Mouse (Mus musculus) liver, embryonic 11.5 days (tissue): ENCODE measurements around the gene Nubp2. TPM values are rescaled to one million over a fixed set of nuclear protein-coding genes. Genes with fewer than 3 reads are reported as not detected.

Source experiments
- ATAC-seq: fragments of 200-750 bp; cut with Nextera tagmentation; replicated peaks from 2 replicates; pipeline ENCODE4 v1.8.0; 2017; ENCODE audit warnings: moderate number of reproducible peaks, mild to moderate bottlenecking, moderate TSS enrichment, moderate library complexity; ENCODE audit not compliant: low FRiP score
- DNase-seq: peaks from one replicate; pipeline ENCODE4 v3.0.0-alpha.2; 2017; ENCODE audit warnings: low spot score
- H3K27ac ChIP-seq: fragments of 300-500 bp; sonication (generic); 2 replicates; pipeline ENCODE4 v1.5.1; 2014; ENCODE audit warnings: mild to moderate bottlenecking, low read depth, low read length, control low read depth
- H3K27me3 ChIP-seq: fragments of 300-500 bp; sonication (generic); replicated peaks from 2 replicates; pipeline ENCODE4 v1.6.1; 2014; ENCODE audit warnings: low read length, mixed read lengths; ENCODE audit not compliant: control insufficient read depth, insufficient read depth
- H3K36me3 ChIP-seq: fragments of 300-500 bp; sonication (generic); 2 replicates; pipeline ENCODE4 v1.6.1; 2014; ENCODE audit warnings: mild to moderate bottlenecking, low read length, moderate library complexity, mixed read lengths; ENCODE audit not compliant: control insufficient read depth, insufficient read depth
- H3K4me1 ChIP-seq: fragments of 300-500 bp; sonication (generic); replicated peaks from 2 replicates; pipeline ENCODE4 v1.6.1; 2014; ENCODE audit warnings: low read length, mixed read lengths; ENCODE audit not compliant: control insufficient read depth, insufficient read depth
- H3K4me2 ChIP-seq: fragments of 300-500 bp; sonication (generic); 2 replicates; pipeline ENCODE4 v1.6.1; 2014; ENCODE audit warnings: mild to moderate bottlenecking, control low read depth, moderate library complexity
- H3K4me3 ChIP-seq: fragments of 300-500 bp; sonication (generic); 2 replicates; pipeline ENCODE4 v1.5.1; 2014; ENCODE audit warnings: low read depth, low read length, control low read depth
- H3K9ac ChIP-seq: fragments of 300-500 bp; sonication (generic); 2 replicates; pipeline ENCODE4 v1.6.1; 2014; ENCODE audit warnings: low read depth, low read length, control low read depth
- H3K9me3 ChIP-seq: fragments of 300-500 bp; sonication (generic); 2 replicates; pipeline ENCODE4 v1.6.1; 2016; ENCODE audit warnings: low read length, inconsistent platforms, mixed read lengths; ENCODE audit not compliant: control insufficient read depth
- WGBS: fragments of 180-500 bp; shearing (Covaris S2); extraction: QIAGEN DNeasy Blood & Tissue Kit; methylation state at CpG from one replicate; pipeline ENCODE4 v1.1.7; 2014; 5-methylcytosine and 5-hydroxymethylcytosine counted together
- polyA plus RNA-seq: library from polyadenylated mRNA; unstranded; fragments of >200 nt; fragmentation: Nextera tagmentation; extraction: Ambion mirVana; gene quantifications from 2 replicates; pipeline ENCODE4 v1.2.1, GENCODE M21; 2014

Nubp2 gene
- polyA plus RNA-seq, 1 experiment from 2014 or later, result 123 TPM

DNA sequence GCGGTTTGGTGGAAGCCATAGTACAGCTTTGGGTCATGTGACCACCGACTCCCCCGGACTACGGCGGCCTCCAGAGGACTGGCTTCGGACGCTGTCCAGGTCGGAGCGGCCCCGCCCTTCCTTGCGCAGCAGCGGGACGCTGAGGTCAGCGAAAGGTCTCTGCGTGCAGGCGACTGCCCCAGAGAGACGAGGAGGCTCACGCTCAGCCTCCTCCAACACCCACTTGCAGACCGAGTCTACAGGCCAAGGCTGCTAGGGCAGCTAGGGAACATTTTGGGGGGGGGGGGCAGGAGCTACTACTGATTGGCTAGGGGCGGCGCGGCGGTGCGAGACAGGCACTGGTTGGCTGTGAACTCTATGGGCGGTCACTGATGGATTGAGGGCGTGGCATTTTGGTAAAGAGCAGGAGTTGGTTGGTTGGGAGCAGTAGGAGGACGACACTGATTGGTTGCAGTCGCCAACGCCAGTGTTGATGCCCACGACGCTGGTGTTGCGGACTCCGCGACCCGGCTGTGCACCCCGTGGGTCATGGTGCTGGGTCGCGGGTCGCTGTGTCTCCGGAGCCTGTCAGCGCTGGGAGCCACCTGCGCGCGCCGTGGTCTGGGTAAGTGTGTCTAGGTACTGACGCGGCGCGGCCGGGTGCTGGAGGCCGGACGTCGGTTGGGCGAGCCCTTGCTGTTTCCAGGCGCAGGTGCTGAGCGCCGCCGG, 35.9 kb downstream of the Nubp2 start, which contains the start of gene Fahd1:
Gene Fahd1 (minus strand): TSS at position 300 of the 708 bp plus-strand sequence.
- WGBS, result under 1% methylated on average over 58 of the region's 58 CpGs
- H3K4me1 ChIP-seq, result peaks cover 9% of the 10 kb centered on the region
- peak within 1 kb of the TSS; percentile 89 for H3K4me2 ChIP-seq
- H3K27ac ChIP-seq, result peak within 1 kb of the TSS; percentile 98
- ATAC-seq, result peak; percentile 95
- peak within 1 kb of the TSS; percentile 99 for H3K9ac ChIP-seq
- H3K27me3 ChIP-seq, result no peaks in the 10 kb centered on the region; the same call in 1 of the 2 replicates
- peak within 1 kb of the TSS; percentile 88 for H3K4me3 ChIP-seq
- peaks cover 10% of the 10 kb centered on the region; the same call in 1 of the 2 replicates for H3K36me3 ChIP-seq
- no peaks in the 10 kb centered on the region for H3K9me3 ChIP-seq
- peak; percentile 97 for DNase-seq

DNA sequence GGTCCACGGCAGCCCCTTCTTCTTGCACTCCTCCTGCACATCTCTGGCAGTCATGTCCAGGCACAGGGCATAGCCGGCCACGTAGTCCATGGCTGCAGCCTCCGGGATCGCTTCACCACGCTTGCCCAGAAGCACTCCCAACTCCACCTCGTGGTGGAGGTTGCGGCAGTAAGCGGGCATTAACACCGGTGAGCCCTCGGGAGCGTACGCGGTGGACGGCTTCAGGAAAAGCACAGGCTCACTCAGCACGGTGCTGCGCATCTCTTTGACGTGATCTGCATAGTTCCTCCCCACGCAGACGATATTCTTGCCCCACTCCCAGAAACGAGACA, 36.5 kb downstream of the Nubp2 start:
- H3K9me3 ChIP-seq, result no peaks in the 10 kb centered on the region
- ATAC-seq, result peak; percentile 33
- peak overlapping the region; percentile 84 for H3K4me2 ChIP-seq
- peaks cover 9% of the 10 kb centered on the region for H3K4me1 ChIP-seq
- H3K36me3 ChIP-seq, result peaks cover 10% of the 10 kb centered on the region; the same call in 1 of the 2 replicates
- peak overlapping the region; percentile 99 for H3K9ac ChIP-seq
- H3K4me3 ChIP-seq, result peak overlapping the region; percentile 88
- no peak for DNase-seq
- WGBS, result under 1% methylated on average over 21 of the region's 21 CpGs
- peak overlapping the region; percentile 98 for H3K27ac ChIP-seq
- H3K27me3 ChIP-seq, result no peaks in the 10 kb centered on the region; the same call in 1 of the 2 replicates

DNA sequence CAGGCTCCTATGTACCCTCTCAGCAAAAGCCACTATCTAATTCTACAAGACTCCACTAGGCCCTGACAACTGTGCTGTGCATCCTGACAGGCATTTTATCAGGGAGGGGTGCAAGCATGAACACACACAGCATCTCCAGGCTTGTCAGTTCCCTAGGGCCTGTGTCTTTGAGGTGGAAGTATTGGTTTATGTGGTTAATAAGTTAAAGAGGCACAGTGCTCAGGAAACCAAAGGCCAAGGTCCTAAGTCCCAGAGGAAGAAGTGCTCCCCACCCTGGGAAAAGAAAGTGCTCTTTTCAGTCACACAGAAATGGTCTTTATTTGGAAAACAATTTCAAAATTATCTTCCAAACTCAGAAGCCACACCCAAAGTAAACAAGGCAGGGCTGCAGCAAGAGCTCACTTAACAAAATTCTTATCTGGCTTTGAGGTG, 37.5 kb downstream of the Nubp2 start:
- Histone ChIP-seq H3K9ac (peak overlapping the region; percentile 55), H3K27me3 (no peaks in the 10 kb centered on the region; the same call in 1 of the 2 replicates)

GRCm38 (mm10) chr17:24847386-24847785, 38.8 kb downstream of the Nubp2 start:
- H3K4me2 ChIP-seq, result peak overlapping the region; percentile 46
- no peak for ATAC-seq

More for the DNA sequence above, 37.5 kb downstream of the Nubp2 start:
- peaks cover 9% of the 10 kb centered on the region for H3K4me1 ChIP-seq
- H3K4me2 ChIP-seq, result peak overlapping the region; percentile 84
- peak overlapping the region; percentile 88 for H3K4me3 ChIP-seq
- peaks cover 5% of the 10 kb centered on the region; the same call in 1 of the 2 replicates for H3K36me3 ChIP-seq
- no peaks in the 10 kb centered on the region for H3K9me3 ChIP-seq
- H3K27ac ChIP-seq, result peak overlapping the region; percentile 98
- DNase-seq (no peak), ATAC-seq (peak; percentile 75)

DNA sequence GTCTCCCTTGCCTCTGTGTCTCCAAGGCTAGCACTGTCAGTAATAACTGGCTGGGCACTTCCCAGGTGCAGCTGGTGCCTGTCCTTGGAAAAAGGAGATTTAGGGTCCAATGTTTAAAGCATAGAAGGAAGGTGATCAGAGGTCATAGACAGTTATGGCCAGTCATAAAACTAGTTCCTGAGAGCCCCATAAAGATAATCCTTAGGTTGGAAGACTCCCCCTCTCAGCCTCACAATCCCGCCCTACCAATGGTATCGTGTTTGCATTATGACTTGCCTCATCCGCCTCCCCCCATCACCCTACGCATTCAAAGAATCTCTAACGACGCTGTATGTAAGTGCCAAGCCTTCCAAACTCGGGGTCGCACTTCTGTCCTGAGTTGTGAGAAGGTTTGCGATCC, 41.6 kb downstream of the Nubp2 start:
- Histone ChIP-seq H3K36me3 (no peaks in the 10 kb centered on the region), H3K4me2 (no peak overlapping the region), H3K4me3 (no peak overlapping the region), H3K9me3 (no peaks in the 10 kb centered on the region), H3K4me1 (0 out of 2 replicates have a peak, but pooled peaks cover 2% of the 10 kb centered on the region), H3K9ac (no peak overlapping the region), H3K27ac (no peak overlapping the region), H3K27me3 (no peaks in the 10 kb centered on the region)
- WGBS, result 45% methylated on average over 9 of the region's 9 CpGs
- DNase-seq (no peak), ATAC-seq (no peak)

More at GRCm38 (mm10) chr17:24847386-24847785, 38.8 kb downstream of the Nubp2 start:
- no peaks in the 10 kb centered on the region for H3K9me3 ChIP-seq
- H3K27ac ChIP-seq, result no peak overlapping the region
- WGBS, result 98% methylated on average over 1 of the region's 1 CpGs
- H3K27me3 ChIP-seq, result no peaks in the 10 kb centered on the region; the same call in 1 of the 2 replicates
- DNase-seq, result no peak
- H3K4me1 ChIP-seq, result peaks cover 9% of the 10 kb centered on the region
- no peaks in the 10 kb centered on the region for H3K36me3 ChIP-seq
- no peak overlapping the region for H3K9ac ChIP-seq
- H3K4me3 ChIP-seq, result peak overlapping the region; percentile 13; the same call in 1 of the 2 replicates

DNA sequence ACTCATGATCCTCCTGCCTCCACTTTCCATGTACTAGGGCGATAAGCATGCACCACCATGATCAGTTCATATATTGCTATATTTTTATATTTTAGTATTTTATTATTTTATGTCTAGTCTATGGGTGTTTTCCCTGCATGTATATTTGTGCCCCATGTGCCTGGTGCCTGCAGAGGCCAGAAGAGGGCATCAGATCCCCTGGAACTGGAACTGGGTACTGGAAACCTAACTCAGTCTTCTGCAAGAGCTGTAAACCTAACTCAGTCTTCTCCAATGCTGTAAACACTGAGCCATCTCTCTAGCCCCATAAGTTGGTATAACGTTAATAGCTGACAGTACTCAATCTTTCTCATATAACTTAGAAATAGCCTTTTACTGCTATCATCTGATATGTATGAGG, 43.5 kb downstream of the Nubp2 start:
- Histone ChIP-seq H3K36me3 (no peaks in the 10 kb centered on the region), H3K27ac (no peak overlapping the region), H3K9ac (no peak overlapping the region), H3K27me3 (no peaks in the 10 kb centered on the region), H3K4me3 (no peak overlapping the region), H3K9me3 (no peaks in the 10 kb centered on the region), H3K4me1 (no peaks in the 10 kb centered on the region), H3K4me2 (no peak overlapping the region)
- DNase-seq (no peak), ATAC-seq (no peak)
- 46% methylated on average over 2 of the region's 2 CpGs for WGBS

DNA sequence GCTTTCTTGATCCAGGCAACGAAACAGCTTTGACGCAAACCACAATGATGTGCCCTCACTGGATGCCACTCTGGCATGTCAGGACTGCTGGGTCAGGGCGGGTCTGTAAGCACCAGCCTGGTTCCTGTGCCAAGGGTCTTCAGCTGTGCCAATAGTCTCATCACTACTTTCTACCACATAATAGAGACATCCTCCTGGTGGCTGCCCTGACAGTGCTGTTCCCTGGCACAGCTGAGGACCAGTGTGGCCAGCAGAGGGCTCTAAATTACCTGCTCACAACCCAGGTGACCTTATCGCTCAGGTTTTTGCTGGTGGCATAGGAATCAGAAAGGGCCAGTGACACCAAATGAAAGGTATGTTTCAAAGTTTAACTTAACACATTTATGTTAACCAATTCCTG, 45.0 kb downstream of the Nubp2 start:
- H3K4me3 ChIP-seq, result no peak overlapping the region
- H3K27ac ChIP-seq, result no peak overlapping the region
- H3K9me3 ChIP-seq, result no peaks in the 10 kb centered on the region
- no peaks in the 10 kb centered on the region for H3K4me1 ChIP-seq
- no peak overlapping the region for H3K9ac ChIP-seq
- H3K36me3 ChIP-seq, result no peaks in the 10 kb centered on the region
- H3K27me3 ChIP-seq, result no peaks in the 10 kb centered on the region
- WGBS, result 58% methylated on average over 4 of the region's 4 CpGs
- ATAC-seq, result no peak
- H3K4me2 ChIP-seq, result no peak overlapping the region
- no peak for DNase-seq

DNA sequence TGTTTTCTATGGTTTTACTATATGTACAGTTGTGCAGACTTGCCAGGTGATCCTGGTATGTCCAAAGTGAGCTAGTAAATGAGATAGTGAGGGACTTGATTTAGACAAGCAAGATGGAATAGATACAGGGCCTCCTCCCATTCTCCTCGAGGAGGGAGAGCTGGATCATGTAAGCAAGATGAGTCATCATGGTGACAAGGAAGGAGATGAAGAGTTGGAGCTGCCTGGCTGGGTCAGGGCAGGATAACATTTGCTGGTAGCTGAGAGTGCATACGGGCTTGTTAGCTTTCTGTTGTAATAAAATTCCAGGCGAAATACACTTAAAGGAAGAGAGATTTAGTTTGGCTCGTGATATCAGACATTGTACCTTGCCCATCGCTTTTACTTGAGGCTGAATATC, 45.8 kb downstream of the Nubp2 start:
- no peak overlapping the region for H3K9ac ChIP-seq
- no peak overlapping the region for H3K27ac ChIP-seq
- 55% methylated on average over 5 of the region's 5 CpGs for WGBS
- no peaks in the 10 kb centered on the region for H3K9me3 ChIP-seq
- H3K27me3 ChIP-seq, result no peaks in the 10 kb centered on the region
- no peak overlapping the region for H3K4me2 ChIP-seq
- ATAC-seq (no peak), DNase-seq (no peak)
- no peaks in the 10 kb centered on the region for H3K36me3 ChIP-seq
- no peaks in the 10 kb centered on the region for H3K4me1 ChIP-seq
- H3K4me3 ChIP-seq, result no peak overlapping the region

- Histone ChIP-seq H3K27ac (no peak within 1 kb of the TSS), H3K4me3 (no peak within 1 kb of the TSS), H3K4me1 (no peaks in the 10 kb centered on the region), H3K9me3 (no peaks in the 10 kb centered on the region), H3K9ac (no peak within 1 kb of the TSS), H3K4me2 (no peak within 1 kb of the TSS), H3K36me3 (no peaks in the 10 kb centered on the region), H3K27me3 (no peaks in the 10 kb centered on the region)
- no peak for DNase-seq
- no peak for ATAC-seq
- WGBS, result 69% methylated on average over 8 of the region's 8 CpGs
Observed at GRCm38 (mm10) chr17:24839842-24840241, 46.3 kb downstream of the Nubp2 start, which contains the start of gene Hagh. TSS of gene Hagh (plus strand) at chr17:24840143.
